Mouse (Mus musculus) intestine, postnatal 0 days (tissue): Measurements from ENCODE around the gene Apbb2. TPM values are rescaled to one million over a fixed set of nuclear protein-coding genes. Genes with fewer than 3 reads are reported as not detected.

Experiments
- ATAC-seq: fragments of 200-750 bp; cut with Nextera tagmentation; 2 replicates; pipeline ENCODE4 v1.8.0; 2017; ENCODE audit warnings: mild to moderate bottlenecking, moderate TSS enrichment, moderate library complexity
- H3K27ac ChIP-seq: fragments of 300-500 bp; sonication (generic); 2 replicates; pipeline ENCODE4 v1.5.1; 2014; ENCODE audit warnings: mild to moderate bottlenecking, low read depth, low read length, moderate library complexity
- H3K27me3 ChIP-seq: fragments of 300-500 bp; sonication (generic); replicated peaks from 2 replicates; pipeline ENCODE4 v1.6.1; 2014; ENCODE audit warnings: low read length, mixed read lengths; ENCODE audit not compliant: control insufficient read depth, insufficient read depth
- H3K36me3 ChIP-seq: fragments of 300-500 bp; sonication (generic); 2 replicates; pipeline ENCODE4 v1.6.1; 2014; ENCODE audit warnings: mild to moderate bottlenecking, moderate library complexity; ENCODE audit not compliant: control insufficient read depth, insufficient read depth
- H3K4me1 ChIP-seq: fragments of 300-500 bp; sonication (generic); replicated peaks from 2 replicates; pipeline ENCODE4 v1.6.1; 2014; ENCODE audit warnings: antibody characterized with exemption, low read length, mixed read lengths; ENCODE audit not compliant: control insufficient read depth, insufficient read depth
- H3K4me2 ChIP-seq: fragments of 300-500 bp; sonication (generic); replicated peaks from 2 replicates; pipeline ENCODE4 v1.6.1; 2014; ENCODE audit warnings: low read depth, mild to moderate bottlenecking, moderate library complexity
- H3K4me3 ChIP-seq: fragments of 300-500 bp; sonication (generic); 2 replicates; pipeline ENCODE4 v1.5.1; 2014; ENCODE audit warnings: low read depth, low read length
- H3K9ac ChIP-seq: fragments of 300-500 bp; sonication (generic); 2 replicates; pipeline ENCODE4 v1.6.1; 2014; ENCODE audit warnings: mild to moderate bottlenecking, low read depth, low read length
- H3K9me3 ChIP-seq: fragments of 300-500 bp; sonication (generic); 2 replicates; pipeline ENCODE4 v1.6.1; 2016; ENCODE audit warnings: mixed run types; ENCODE audit not compliant: control insufficient read depth
- CTCF ChIP-seq: sonication (generic); IDR thresholded peaks from 2 replicates; pipeline ENCODE4 v1.5.1; 2016; ENCODE audit warnings: low read depth, mild to moderate bottlenecking, control low read depth, antibody characterized with exemption, moderate library complexity
- WGBS: fragments of 180-500 bp; shearing (Covaris S2); extraction: QIAGEN DNeasy Blood & Tissue Kit; methylation state at CpG from one replicate; pipeline ENCODE4 v1.1.7; 2014; 5-methylcytosine and 5-hydroxymethylcytosine counted together
- polyA plus RNA-seq: library from polyadenylated mRNA; unstranded; fragments of >200 nt; fragmentation: Nextera tagmentation; extraction: Ambion mirVana; gene quantifications from 2 replicates; pipeline ENCODE4 v1.2.1, GENCODE M21; 2015

Apbb2 gene
- polyA plus RNA-seq, 1 experiment from 2014 or later = 18.7 TPM

DNA sequence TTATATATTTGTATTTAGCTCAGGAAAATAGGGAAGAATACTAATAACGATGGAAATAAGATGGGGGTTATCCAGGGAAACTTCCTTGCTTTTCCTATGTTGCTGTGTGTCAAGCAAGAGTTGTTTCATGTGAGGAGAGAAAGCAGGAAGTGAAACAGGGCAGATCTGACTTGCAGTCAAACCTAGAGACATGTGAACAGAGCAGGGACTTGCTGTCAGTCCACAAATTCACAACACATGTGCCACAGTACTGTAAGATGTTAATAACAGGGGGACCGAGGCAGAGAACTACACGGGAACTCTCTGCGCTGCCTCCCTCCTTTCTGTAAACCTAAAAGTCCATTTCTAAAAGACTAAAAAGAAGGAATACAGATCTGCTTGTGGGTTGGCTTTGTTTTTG lies 93.6 kb downstream of the Apbb2 start:
- H3K27ac ChIP-seq = no peak overlapping the region
- no peak overlapping the region for H3K9ac ChIP-seq
- ATAC-seq = no peak
- no peak overlapping the region for H3K4me3 ChIP-seq
- no peaks in the 10 kb centered on the region for H3K27me3 ChIP-seq
- H3K9me3 ChIP-seq = no peaks in the 10 kb centered on the region
- no peak overlapping the region for H3K4me2 ChIP-seq
- no peaks in the 10 kb centered on the region for H3K4me1 ChIP-seq
- 77% methylated on average over 4 of the region's 4 CpGs for WGBS
- TF ChIP-seq CTCF = no peak
- H3K36me3 ChIP-seq = no peaks in the 10 kb centered on the region

DNA sequence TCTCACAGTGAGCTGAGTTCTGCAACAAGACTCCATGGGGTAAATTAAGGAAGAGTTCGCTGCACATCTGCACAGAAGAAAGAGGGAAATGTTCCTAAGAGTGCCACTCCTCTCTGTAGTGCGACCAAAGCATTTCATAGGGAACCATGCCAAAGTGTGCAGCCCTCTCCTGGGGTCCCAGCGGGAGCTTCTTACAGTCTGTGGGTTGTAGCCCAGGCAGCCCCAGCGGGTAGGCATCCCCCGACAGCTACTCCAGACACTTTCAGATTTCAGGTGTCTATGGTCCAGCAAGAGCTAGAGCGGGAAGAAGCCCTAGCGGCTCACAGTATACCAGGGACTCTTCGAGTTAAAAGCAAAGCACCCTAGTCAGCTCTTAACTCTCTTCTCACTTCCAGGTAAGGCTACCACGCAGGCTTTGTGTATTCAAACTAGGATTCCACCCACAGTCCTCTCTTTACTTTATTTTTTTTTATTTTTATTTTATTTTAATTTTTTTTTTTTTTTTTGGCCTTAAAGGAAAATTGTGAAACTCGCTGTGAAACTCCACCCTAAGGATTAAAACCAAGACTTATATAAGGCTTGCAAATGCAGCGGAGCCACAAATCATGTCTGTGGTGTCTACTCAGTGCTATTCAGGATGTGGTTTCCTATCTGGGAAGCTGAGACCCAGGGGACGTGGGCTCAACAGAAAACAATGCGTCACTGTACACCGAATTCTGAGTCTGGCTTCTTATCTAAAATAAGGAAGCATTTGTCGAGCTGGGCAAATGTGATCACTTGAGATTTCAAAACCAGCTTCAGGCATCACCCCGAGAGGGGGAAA lies 94.7 kb downstream of the Apbb2 start:
- WGBS = 68% methylated on average over 16 of the region's 16 CpGs
- no peaks in the 10 kb centered on the region for H3K4me1 ChIP-seq
- H3K9ac ChIP-seq = no peak overlapping the region
- no peaks in the 10 kb centered on the region for H3K9me3 ChIP-seq
- no peaks in the 10 kb centered on the region for H3K27me3 ChIP-seq
- H3K36me3 ChIP-seq = no peaks in the 10 kb centered on the region
- no peak for TF ChIP-seq CTCF
- H3K27ac ChIP-seq = no peak overlapping the region
- no peak overlapping the region for H3K4me2 ChIP-seq
- no peak overlapping the region for H3K4me3 ChIP-seq
- no peak for ATAC-seq

DNA sequence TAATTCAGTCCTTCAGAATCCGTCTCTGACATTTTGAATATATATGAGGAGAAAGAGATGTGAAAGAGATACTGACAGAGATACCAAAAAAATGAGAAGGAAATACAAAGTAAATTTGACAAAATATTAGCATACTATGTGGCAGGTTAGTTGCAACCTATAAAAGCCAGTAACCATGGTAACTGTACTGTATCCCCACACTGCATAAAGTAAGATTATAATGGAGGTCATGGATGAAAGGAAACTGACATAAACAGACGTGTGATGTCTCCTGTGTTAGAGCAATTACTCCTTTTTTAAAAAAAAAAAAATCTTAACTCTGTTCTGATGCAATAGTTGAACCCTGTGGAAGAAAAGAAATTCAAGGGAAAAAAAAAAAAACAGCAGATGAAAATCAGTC lies 97.3 kb downstream of the Apbb2 start:
- ATAC-seq = no peak
- H3K9me3 ChIP-seq = no peaks in the 10 kb centered on the region
- no peak overlapping the region for H3K9ac ChIP-seq
- H3K4me1 ChIP-seq = no peaks in the 10 kb centered on the region
- no peak overlapping the region for H3K27ac ChIP-seq
- H3K36me3 ChIP-seq = no peaks in the 10 kb centered on the region
- no peak for TF ChIP-seq CTCF
- 84% methylated on average over 2 of the region's 2 CpGs for WGBS
- H3K4me2 ChIP-seq = no peak overlapping the region
- H3K27me3 ChIP-seq = no peaks in the 10 kb centered on the region
- no peak overlapping the region for H3K4me3 ChIP-seq

DNA sequence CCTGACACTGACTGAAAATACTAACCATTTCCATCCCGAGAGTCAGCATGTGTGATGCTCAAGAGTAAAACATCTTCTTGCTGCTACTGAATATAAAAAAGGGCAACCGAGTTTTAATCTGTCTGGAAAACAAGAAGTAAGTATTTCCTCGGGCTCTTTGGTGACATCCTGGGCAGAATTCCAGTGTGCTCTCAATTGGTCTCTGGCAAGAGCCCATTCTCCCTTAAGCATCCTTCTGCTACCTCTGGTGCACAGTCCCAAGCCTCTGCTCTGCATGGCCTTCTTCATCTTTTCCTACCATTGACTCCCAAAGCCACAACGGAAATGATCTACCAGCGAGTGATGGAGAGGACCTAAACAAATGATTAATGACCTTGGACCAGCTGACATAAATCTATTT lies 99.1 kb downstream of the Apbb2 start:
- Histone ChIP-seq H3K4me2 (no peak overlapping the region), H3K27me3 (no peaks in the 10 kb centered on the region), H3K36me3 (no peaks in the 10 kb centered on the region), H3K4me1 (no peaks in the 10 kb centered on the region), H3K4me3 (no peak overlapping the region), H3K27ac (no peak overlapping the region), H3K9me3 (no peaks in the 10 kb centered on the region), H3K9ac (no peak overlapping the region)
- no peak for ATAC-seq
- TF ChIP-seq CTCF = no peak
- WGBS = 61% methylated on average over 5 of the region's 5 CpGs

DNA sequence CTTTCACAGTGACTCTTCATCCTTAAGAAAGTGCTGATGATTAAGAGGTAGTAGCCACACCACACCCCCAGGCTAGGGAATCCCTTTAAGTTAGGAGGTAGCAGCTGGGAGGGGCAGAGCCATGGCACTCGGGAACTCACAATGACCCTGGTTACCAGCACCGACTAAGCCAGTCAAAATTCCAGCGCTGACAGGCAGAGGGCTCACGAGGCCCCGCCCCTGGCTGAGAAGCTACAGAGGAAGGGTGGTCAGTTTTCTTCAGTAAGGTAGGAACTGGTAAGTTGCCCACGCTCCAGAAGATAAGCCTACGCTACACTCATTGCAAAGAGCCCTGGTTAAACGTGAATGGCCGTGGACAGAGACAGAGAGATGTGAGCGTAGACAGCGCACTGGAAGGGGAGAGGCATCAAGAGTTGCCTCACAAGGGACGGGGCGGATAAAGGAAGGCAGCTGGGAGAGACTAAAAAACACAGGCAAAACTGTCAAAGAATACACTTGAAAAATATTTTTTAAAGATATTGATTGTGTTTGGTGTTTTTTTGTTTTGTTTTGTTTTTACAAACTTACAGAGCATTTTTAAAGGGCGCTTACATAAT lies 100.1 kb downstream of the Apbb2 start:
- Histone ChIP-seq H3K4me2 (no peak overlapping the region), H3K9ac (no peak overlapping the region), H3K9me3 (no peaks in the 10 kb centered on the region), H3K4me3 (no peak overlapping the region), H3K4me1 (no peaks in the 10 kb centered on the region), H3K27me3 (no peaks in the 10 kb centered on the region), H3K27ac (no peak overlapping the region), H3K36me3 (no peaks in the 10 kb centered on the region)
- no peak for TF ChIP-seq CTCF
- no peak for ATAC-seq
- 45% methylated on average over 14 of the region's 14 CpGs for WGBS

DNA sequence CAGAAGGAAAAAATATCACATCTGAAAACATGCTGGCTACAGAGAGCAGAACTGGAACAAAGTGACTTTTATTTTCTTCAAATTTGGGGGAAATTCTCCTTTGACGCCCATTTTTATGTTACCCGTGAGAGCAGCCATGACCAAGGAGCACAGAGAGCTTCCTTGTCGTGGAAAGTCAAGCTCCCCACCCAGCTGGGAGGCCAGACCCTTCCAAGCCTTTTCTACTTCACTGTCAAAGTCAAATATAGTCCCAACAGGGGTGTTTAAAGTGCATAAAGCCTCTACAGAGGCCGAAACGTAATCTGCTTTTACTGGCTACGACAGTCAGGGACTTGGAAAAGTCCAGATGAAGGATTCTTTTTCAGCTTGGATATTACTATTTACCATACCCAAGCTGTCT lies 101.1 kb downstream of the Apbb2 start:
- no peak overlapping the region for H3K4me3 ChIP-seq
- no peak for ATAC-seq
- H3K4me2 ChIP-seq = no peak overlapping the region
- 86% methylated on average over 6 of the region's 6 CpGs for WGBS
- no peak for TF ChIP-seq CTCF
- H3K27ac ChIP-seq = no peak overlapping the region
- no peak overlapping the region for H3K9ac ChIP-seq
- no peaks in the 10 kb centered on the region for H3K9me3 ChIP-seq
- no peaks in the 10 kb centered on the region for H3K4me1 ChIP-seq
- no peaks in the 10 kb centered on the region for H3K27me3 ChIP-seq
- no peaks in the 10 kb centered on the region for H3K36me3 ChIP-seq
